26 mouse cellular contexts compared by ENCODE assay signal in genomic region chr11:78421201-78422009, GRCm38 (mm10). TPM values are rescaled to one million over a fixed set of nuclear protein-coding genes. Genes with fewer than 3 reads are reported as not detected.
A peak's percentile ranks its signal among the peaks of the same experiment; 100 is the strongest.
DNase-seq lines count a peak whose midpoint lies in the region; ATAC-seq and TF ChIP-seq lines count a peak whose summit lies in the region.
"Had no signal": no experiment of that assay in that cellular context is flagged by ENCODE, and none has a peak within 500 bp of the region (broad histone marks: within the 10 kb centered on the region; RNA-seq: fewer than 3 reads in every experiment).

No protein-coding gene starts in this region.

- DNase-seq in lung, postnatal 0 days (ENCODE audit: low spot score) = peak; percentile 55
- no peak for DNase-seq in lung, postnatal 10 days
- DNase-seq in MEL (ENCODE audit: low read depth, low spot score) = no peak
- DNase-seq in adrenal gland, adult 18-20 months (ENCODE audit: low spot score in 2 of 2) = no peak
- DNase-seq in adrenal gland, postnatal 10 days = no peak
- DNase-seq: adrenal gland, postnatal 25 days; cerebellum, adult 11 months; cerebellum, postnatal 10 days; gastrocnemius, postnatal 25 days; heart, postnatal 10 days; liver, embryonic 13.5 days had no signal

- H3K36me3 ChIP-seq in intestine, postnatal 0 days (ENCODE audit: control insufficient read depth, insufficient read depth) = 0 out of 2 replicates have a peak, but pooled peaks cover under 1% of the 10 kb centered on the region
- H3K36me3 ChIP-seq in intestine, embryonic 15.5 days = no peaks in the 10 kb centered on the region
- H3K36me3 ChIP-seq in lung, postnatal 0 days (ENCODE audit: insufficient read depth, low read length) = no peaks in the 10 kb centered on the region
- peaks cover 0 to 9% of the 10 kb centered on the region in 2 experiments; a peak in 2 of 4 replicates for H3K36me3 ChIP-seq in MEL (ENCODE audit: control insufficient read depth in 1 of 2, insufficient read depth in 2 of 2, low read length in 2 of 2)
- H3K36me3 ChIP-seq: liver, embryonic 13.5 days; midbrain, embryonic 15.5 days had no signal

- no peaks in the 10 kb centered on the region for H3K79me2 ChIP-seq in MEL (ENCODE audit: control insufficient read depth, insufficient read depth, low read length, poor library complexity)

- H3K4me3 ChIP-seq in intestine, postnatal 0 days (ENCODE audit: low read depth, low read length) = peak overlapping the region; percentile 0; the same call in 1 of the 2 replicates
- no peak overlapping the region for H3K4me3 ChIP-seq in intestine, embryonic 15.5 days (replicated peaks)
- H3K4me3 ChIP-seq in lung, postnatal 0 days (ENCODE audit: low read depth, low read length) = no peak overlapping the region
- H3K4me3 ChIP-seq in MEL (ENCODE audit: control insufficient read depth in 1 of 2, insufficient read depth in 1 of 2, low read depth in 2 of 2, low read length in 2 of 2) = no peak overlapping the region
- H3K4me3 ChIP-seq: liver, embryonic 13.5 days; midbrain, embryonic 15.5 days; myocyte had no signal

- peak overlapping the region; percentile 65; the same call in 1 of the 2 replicates for H3K27ac ChIP-seq in intestine, postnatal 0 days (ENCODE audit: low read depth, low read length)
- H3K27ac ChIP-seq in intestine, embryonic 15.5 days = no peak overlapping the region; the same call in 1 of the 2 replicates
- no peak overlapping the region for H3K27ac ChIP-seq in lung, postnatal 0 days (ENCODE audit: low read length)
- H3K27ac ChIP-seq in MEL (ENCODE audit: control insufficient read depth, low read depth, low read length) = no peak overlapping the region
- H3K27ac ChIP-seq: hindbrain, embryonic 14.5 days; liver, embryonic 13.5 days; macrophage; midbrain, embryonic 15.5 days had no signal

- 52% methylated on average over 13 of the region's 13 CpGs for whole genome bisulfite sequencing in intestine, postnatal 0 days
- WGBS in intestine, embryonic 15.5 days = 64% methylated on average over 13 of the region's 13 CpGs
- 43% methylated on average over 13 of the region's 13 CpGs for WGBS in lung, postnatal 0 days

- H3K9ac ChIP-seq in intestine, postnatal 0 days (ENCODE audit: low read depth, low read length) = no peak overlapping the region; the same call in 1 of the 2 replicates
- H3K9ac ChIP-seq in intestine, embryonic 15.5 days = no peak overlapping the region
- no peak overlapping the region for H3K9ac ChIP-seq in lung, postnatal 0 days (replicated peaks; ENCODE audit: low read depth)
- no peak overlapping the region for H3K9ac ChIP-seq in MEL (ENCODE audit: control insufficient read depth, low read depth, low read length, poor library complexity, severe bottlenecking)
- H3K9ac ChIP-seq: hindbrain, embryonic 14.5 days; liver, embryonic 13.5 days; midbrain, embryonic 15.5 days had no signal

- no peaks in the 10 kb centered on the region for H3K27me3 ChIP-seq in intestine, postnatal 0 days (replicated peaks; ENCODE audit: control insufficient read depth, insufficient read depth, low read length)
- H3K27me3 ChIP-seq in intestine, embryonic 15.5 days (replicated peaks) = 0 out of 2 replicates have a peak, but pooled peaks cover 4% of the 10 kb centered on the region
- no peaks in the 10 kb centered on the region for H3K27me3 ChIP-seq in lung, postnatal 0 days (replicated peaks; ENCODE audit: insufficient read depth, low read length)
- peaks cover 6 to 9% of the 10 kb centered on the region in 2 experiments; a peak in 3 of 4 replicates for H3K27me3 ChIP-seq in MEL (ENCODE audit: control insufficient read depth in 1 of 2, insufficient read depth in 2 of 2, low read length in 2 of 2)
- H3K27me3 ChIP-seq: midbrain, embryonic 15.5 days had no signal

- TF ChIP-seq POLR2A in MEL (IDR thresholded peaks at IDR 0.05; ENCODE audit: control insufficient read depth in 1 of 2, insufficient read depth in 1 of 2, low read depth in 1 of 2, low read length in 2 of 2, poor library complexity in 1 of 2) = no peak

- H3K9me3 ChIP-seq in intestine, postnatal 0 days (ENCODE audit: control insufficient read depth) = no peaks in the 10 kb centered on the region
- H3K9me3 ChIP-seq in intestine, embryonic 15.5 days = no peaks in the 10 kb centered on the region
- no peaks in the 10 kb centered on the region for H3K9me3 ChIP-seq in lung, postnatal 0 days (ENCODE audit: low read length)
- no peaks in the 10 kb centered on the region for H3K9me3 ChIP-seq in MEL (replicated peaks; ENCODE audit: insufficient read depth, low read length)
- H3K9me3 ChIP-seq: liver, embryonic 13.5 days; midbrain, embryonic 15.5 days had no signal

- TF ChIP-seq CTCF in intestine, postnatal 0 days (IDR thresholded peaks at IDR 0.05; ENCODE audit: low read depth) = no peak
- TF ChIP-seq CTCF in lung, postnatal 0 days (IDR thresholded peaks at IDR 0.05) = peak; percentile 23; the same call in 1 of the 2 replicates
- no peak for TF ChIP-seq CTCF in MEL (IDR thresholded peaks at IDR 0.05 in 2 of 3, conservative IDR thresholded peaks at IDR 0.05 in 1 of 3; ENCODE audit: control insufficient read depth in 1 of 3, insufficient read depth in 1 of 3, low read depth in 2 of 3, low read length in 3 of 3, poor library complexity in 1 of 3, severe bottlenecking in 1 of 3)

- H3K4me2 ChIP-seq in intestine, postnatal 0 days (replicated peaks; ENCODE audit: low read depth) = peak overlapping the region; percentile 50
- no peak overlapping the region for H3K4me2 ChIP-seq in intestine, embryonic 15.5 days (replicated peaks)
- no peak overlapping the region for H3K4me2 ChIP-seq in lung, postnatal 0 days (replicated peaks; ENCODE audit: low read depth, low read length)
- H3K4me2 ChIP-seq: heart, embryonic 11.5 days; hindbrain, embryonic 14.5 days; liver, embryonic 13.5 days; midbrain, embryonic 15.5 days had no signal

- TF ChIP-seq EP300 in lung, postnatal 0 days (IDR thresholded peaks at IDR 0.05) = no peak
- no peak for TF ChIP-seq EP300 in MEL (IDR thresholded peaks at IDR 0.05; ENCODE audit: low read depth in 1 of 2, low read length in 2 of 2)

- TF ChIP-seq RAD21 in MEL (IDR thresholded peaks at IDR 0.05; ENCODE audit: low read depth, low read length) = no peak

- 0 out of 2 replicates have a peak, but pooled peaks cover 3% of the 10 kb centered on the region for H3K4me1 ChIP-seq in intestine, postnatal 0 days (replicated peaks; ENCODE audit: control insufficient read depth, insufficient read depth, low read length)
- H3K4me1 ChIP-seq in intestine, embryonic 15.5 days (replicated peaks) = peaks cover 5% of the 10 kb centered on the region; the same call in 1 of the 2 replicates
- H3K4me1 ChIP-seq in lung, postnatal 0 days (ENCODE audit: insufficient read depth, low read depth, low read length) = no peaks in the 10 kb centered on the region
- H3K4me1 ChIP-seq in MEL (ENCODE audit: control insufficient read depth in 1 of 2, insufficient read depth in 2 of 2, low read length in 2 of 2) = peaks cover 0 to 11% of the 10 kb centered on the region in 2 experiments; a peak in 2 of 4 replicates
- H3K4me1 ChIP-seq: midbrain, embryonic 15.5 days had no signal

- peak; percentile 22; the same call in 1 of the 2 replicates for ATAC-seq in intestine, postnatal 0 days
- ATAC-seq in intestine, embryonic 15.5 days = no peak
- ATAC-seq in lung, postnatal 0 days = peak; percentile 63
- ATAC-seq in hematopoietic stem cell, adult 5-6 weeks (replicated peaks in 1 of 2; ENCODE audit: insufficient read depth in 1 of 2, low FRiP score in 2 of 2, low TSS enrichment in 1 of 2, low read depth in 1 of 2, poor library complexity in 2 of 2, severe bottlenecking in 2 of 2) = peak; percentile 55 to 66
- ATAC-seq: CD4-positive, CD25-positive, alpha-beta regulatory T cell, adult 4 months; forebrain, embryonic 16.5 days; midbrain, embryonic 15.5 days had no signal

TF ChIP-seq in MEL, 35 proteins besides CTCF, POLR2A, EP300 and RAD21 (continues in another document):
- no peak for TF ChIP-seq MEF2A (IDR thresholded peaks at IDR 0.05; ENCODE audit: extremely low read depth, insufficient replicate concordance, low read depth, low read length, poor library complexity, severe bottlenecking)
- TF ChIP-seq GATA1 (IDR thresholded peaks at IDR 0.05; ENCODE audit: low read depth, low read length) = 0 out of 2 replicates have a peak, but pooled peaks have one; percentile 3
- no peak for TF ChIP-seq ZMIZ1 (IDR thresholded peaks at IDR 0.05; ENCODE audit: low read depth, low read length)
- no peak for TF ChIP-seq HCFC1 (IDR thresholded peaks at IDR 0.05; ENCODE audit: low read depth, low read length)

RNA-seq across cellular contexts. Expression of gene Slc13a2, which starts 0.6 kb away (rescaled TPM):
- polyA plus RNA-seq in intestine, postnatal 0 days (2015; fragmentation: Nextera tagmentation; extraction: Ambion mirVana) = 31.4 and 36.6 TPM in 2 replicates
- polyA plus RNA-seq in intestine, embryonic 15.5 days (2015; fragmentation: Nextera tagmentation; extraction: Ambion mirVana) = 1.3 and 2.5 TPM in 2 replicates
- polyA plus RNA-seq in lung, postnatal 0 days (2015; fragmentation: Nextera tagmentation; extraction: Ambion mirVana) = 0.43 and 0.51 TPM in 2 replicates
- total RNA-seq in MEL (2012; rRNA removed) = not detected in 2 replicates
- not detected for polyA plus RNA-seq in MEL (2012; ENCODE audit: insufficient read depth in 1 of 2, insufficient read length in 2 of 2, low read depth in 1 of 2, low replicate concordance in 2 of 2, missing spikeins in 1 of 2)
- total RNA-seq in hematopoietic stem cell, adult 5-6 weeks (2017) = 0.13 TPM in 1 of 2 replicates, not detected in the other
- not detected for total RNA-seq in adrenal gland, adult 18-20 months (2021)
- total RNA-seq in adrenal gland, postnatal 10 days (2021) = not detected
- total RNA-seq: adrenal gland, postnatal 25 days; gastrocnemius, postnatal 25 days; heart, postnatal 10 days; left cerebral cortex, adult 18-20 months had no signal
- polyA plus RNA-seq: CD4-positive, CD25-positive, alpha-beta regulatory T cell, adult 4 months; embryonic facial prominence, embryonic 14.5 days; forebrain, embryonic 16.5 days; heart, embryonic 11.5 days; hindbrain, embryonic 14.5 days; limb, embryonic 11.5 days; liver, embryonic 13.5 days; midbrain, embryonic 15.5 days; neural tube, embryonic 14.5 days had no signal

RNA-seq across cellular contexts. Expression of gene Foxn1, which starts 35.0 kb away (rescaled TPM):
- polyA plus RNA-seq in intestine, postnatal 0 days (2015; fragmentation: Nextera tagmentation; extraction: Ambion mirVana) = not detected in 2 replicates
- not detected in 2 replicates for polyA plus RNA-seq in intestine, embryonic 15.5 days (2015; fragmentation: Nextera tagmentation; extraction: Ambion mirVana)
- polyA plus RNA-seq in lung, postnatal 0 days (2015; fragmentation: Nextera tagmentation; extraction: Ambion mirVana) = not detected in 2 replicates
- not detected in 2 replicates for total RNA-seq in MEL (2012; rRNA removed)
- polyA plus RNA-seq in MEL (2012; ENCODE audit: insufficient read depth in 1 of 2, insufficient read length in 2 of 2, low read depth in 1 of 2, low replicate concordance in 2 of 2, missing spikeins in 1 of 2) = not detected
- not detected in 2 replicates for total RNA-seq in hematopoietic stem cell, adult 5-6 weeks (2017)
- total RNA-seq in adrenal gland, adult 18-20 months (2021) = under 1 TPM; 0.19 to 0.20 TPM
- total RNA-seq in adrenal gland, postnatal 10 days (2021) = under 1 TPM in 1 of 2 experiments, not detected in 1; 0.09 TPM
- total RNA-seq: gastrocnemius, postnatal 25 days; heart, postnatal 10 days; left cerebral cortex, adult 18-20 months had no signal
- polyA plus RNA-seq: forebrain, embryonic 16.5 days; hindbrain, embryonic 14.5 days; intestine, embryonic 14.5 days; liver, embryonic 13.5 days; macrophage; midbrain, embryonic 15.5 days; neural tube, embryonic 14.5 days had no signal

RNA-seq across cellular contexts. Expression of gene Slc46a1, which starts 44.1 kb away (rescaled TPM):
- polyA plus RNA-seq in intestine, postnatal 0 days (2015; fragmentation: Nextera tagmentation; extraction: Ambion mirVana) = 68.7 and 71.6 TPM in 2 replicates
- 12.2 and 13.3 TPM in 2 replicates for polyA plus RNA-seq in intestine, embryonic 15.5 days (2015; fragmentation: Nextera tagmentation; extraction: Ambion mirVana)
- 10.6 and 11.9 TPM in 2 replicates for polyA plus RNA-seq in lung, postnatal 0 days (2015; fragmentation: Nextera tagmentation; extraction: Ambion mirVana)
- 7.5 and 11.6 TPM in 2 replicates for total RNA-seq in MEL (2012; rRNA removed)
- polyA plus RNA-seq in MEL (2012; ENCODE audit: insufficient read depth in 1 of 2, insufficient read length in 2 of 2, low read depth in 1 of 2, low replicate concordance in 2 of 2, missing spikeins in 1 of 2) = 1 to 10 TPM in 1 of 2 experiments, not detected in 1; 8.3 TPM
- 0.25 and 1.3 TPM in 2 replicates for total RNA-seq in hematopoietic stem cell, adult 5-6 weeks (2017)
- total RNA-seq in adrenal gland, adult 18-20 months (2021) = 10 to 100 TPM; 27.4 to 32.0 TPM
- 10 to 100 TPM; 13.2 to 14.8 TPM for total RNA-seq in adrenal gland, postnatal 10 days (2021)
